Mouse (Mus musculus) heart, postnatal 0 days (tissue): ENCODE data around the gene Tpcn1.

Source experiments
- CTCF ChIP-seq: IDR thresholded peaks from 2 replicates; pipeline ENCODE4 v1.5.1; 2016; ENCODE audit warnings: antibody characterized with exemption, control low read depth, low read depth
- EP300 ChIP-seq: IDR thresholded peaks from 2 replicates; pipeline ENCODE4 v1.6.1; 2016; ENCODE audit warnings: antibody characterized with exemption, low read depth

GRCm38 (mm10) chr5:120569791-120570190 lies 18.7 kb downstream of the Tpcn1 start:
- TF ChIP-seq CTCF (no peak), EP300 (no peak)
